Mouse (Mus musculus): ENCODE measurements around the gene Cmah.

DNA sequence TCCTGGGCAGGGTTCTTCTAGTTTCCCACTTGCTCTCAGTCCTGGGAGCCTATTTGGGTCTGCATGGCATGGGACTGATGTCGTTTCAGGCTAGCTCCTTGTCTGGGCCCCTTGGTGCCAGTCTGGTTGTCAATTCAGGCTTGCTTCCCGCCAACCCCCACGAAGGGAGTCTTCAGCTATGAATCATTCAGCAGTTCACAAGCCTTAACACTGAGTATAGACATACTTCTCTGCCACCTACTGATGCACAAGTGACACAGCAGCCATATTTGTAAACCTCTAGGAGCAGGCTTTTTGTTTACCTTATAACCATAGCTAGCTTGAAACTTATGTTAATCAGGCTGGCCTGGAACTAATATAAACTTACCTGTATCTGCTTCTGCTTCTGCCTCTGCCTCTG lies 10.6 kb upstream of the Cmah start:
- TF ChIP-seq CTCF (IDR thresholded peaks at IDR 0.05; ENCODE audit: insufficient read depth, low read length) (no peak), POLR2A (IDR thresholded peaks at IDR 0.05; ENCODE audit: borderline replicate concordance, extremely low read depth, low read depth, low read length) (no peak)

Data from lung, adult 2 months (tissue).